Mouse (Mus musculus): ENCODE results near the gene Gm28230.

DNA sequence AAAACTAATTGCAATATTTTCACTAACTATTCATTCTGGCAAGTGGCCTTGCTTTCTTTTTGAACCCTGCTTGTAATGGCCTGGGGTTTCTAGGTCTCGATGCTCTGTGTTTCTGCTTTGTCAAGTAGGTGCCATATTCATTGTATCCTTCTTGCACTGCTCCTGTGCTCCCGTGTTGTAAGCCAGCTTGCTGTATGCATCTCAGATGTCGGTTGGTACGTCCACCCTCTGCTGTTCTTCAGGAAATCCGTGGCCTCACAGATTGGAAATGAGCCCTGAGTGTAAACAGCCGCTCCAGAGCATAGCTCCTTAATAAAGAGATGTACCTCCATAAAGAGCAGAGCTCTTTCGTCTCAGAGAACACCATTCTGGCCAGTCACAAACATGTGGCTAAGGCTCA is 18.9 kb upstream of the Gm28230 start:
- no peak for TF ChIP-seq POLR2A (IDR thresholded peaks at IDR 0.05; ENCODE audit: insufficient read depth, low read depth, low read length)
- no peak for TF ChIP-seq EP300 (IDR thresholded peaks at IDR 0.05; ENCODE audit: insufficient read depth, low read depth, low read length)
